Mouse (Mus musculus): ENCODE measurements around the gene Zfp874b.

GRCm38 (mm10) chr13:67527049-67527730, 43.1 kb upstream of the Zfp874b start:
- no peak for TF ChIP-seq CTCF (IDR thresholded peaks at IDR 0.05; ENCODE audit: low read depth, low read length)
- no peak for TF ChIP-seq POLR2A (IDR thresholded peaks at IDR 0.05; ENCODE audit: borderline replicate concordance, low read depth, low read length)

Measured in bone marrow macrophage, adult 2 months (primary cell).